Mouse (Mus musculus): ENCODE results near the gene Xrcc4. TPM values are rescaled to one million over a fixed set of nuclear protein-coding genes. Genes with fewer than 3 reads are reported as not detected.

Gene Xrcc4
- polyA plus RNA-seq, 1 experiment from 2014 or later = 14.3 TPM

- Histone ChIP-seq H3K36me3 (ENCODE audit: control insufficient read depth, insufficient read depth, low read length) (no peaks in the 10 kb centered on the region), H3K27me3 (ENCODE audit: control insufficient read depth, insufficient read depth, low read depth, low read length) (no peaks in the 10 kb centered on the region), H3K4me1 (replicated peaks; ENCODE audit: control insufficient read depth, insufficient read depth, low read length) (no peaks in the 10 kb centered on the region), H3K4me2 (ENCODE audit: low read depth, low read length) (no peak overlapping the region), H3K9me3 (ENCODE audit: control insufficient read depth, low read length) (no peaks in the 10 kb centered on the region), H3K27ac (ENCODE audit: low read length) (no peak overlapping the region), H3K4me3 (ENCODE audit: low read length) (no peak overlapping the region), H3K9ac (ENCODE audit: low read length) (no peak overlapping the region)
- no peak for ATAC-seq (ENCODE audit: low read depth)
- WGBS = 82% methylated on average over 4 of the region's 4 CpGs
Observed at GRCm38 (mm10) chr13:89899066-89899465, 190.3 kb downstream of the Xrcc4 start.

GRCm38 (mm10) chr13:89892140-89892539, 197.3 kb downstream of the Xrcc4 start:
- 91% methylated on average over 4 of the region's 4 CpGs for WGBS
- Histone ChIP-seq H3K4me2 (ENCODE audit: low read depth, low read length) (no peak overlapping the region), H3K9me3 (ENCODE audit: control insufficient read depth, low read length) (no peaks in the 10 kb centered on the region), H3K27me3 (ENCODE audit: control insufficient read depth, insufficient read depth, low read depth, low read length) (no peaks in the 10 kb centered on the region), H3K9ac (ENCODE audit: low read length) (no peak overlapping the region), H3K36me3 (ENCODE audit: control insufficient read depth, insufficient read depth, low read length) (no peaks in the 10 kb centered on the region), H3K27ac (ENCODE audit: low read length) (no peak overlapping the region), H3K4me1 (replicated peaks; ENCODE audit: control insufficient read depth, insufficient read depth, low read length) (no peaks in the 10 kb centered on the region), H3K4me3 (ENCODE audit: low read length) (no peak overlapping the region)
- ATAC-seq (ENCODE audit: low read depth) = no peak

DNA sequence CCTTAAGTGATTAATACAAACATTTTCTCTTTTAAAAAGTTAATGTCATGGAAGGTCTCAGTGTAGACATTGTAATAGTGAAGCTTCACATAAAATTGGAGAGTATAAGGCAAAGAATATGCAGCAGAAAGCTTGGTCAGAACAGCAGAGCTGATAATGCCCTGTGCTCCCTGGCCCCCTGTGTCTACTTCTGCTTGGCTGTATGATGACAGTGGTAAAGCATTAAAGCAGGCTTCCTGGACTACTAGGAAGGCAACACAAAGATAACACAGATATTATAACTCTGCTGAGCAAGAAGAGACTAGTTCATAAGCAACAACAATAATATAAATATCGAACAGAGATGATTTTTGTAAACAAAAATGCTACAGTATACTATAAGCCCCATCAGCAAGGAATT, 199.2 kb downstream of the Xrcc4 start:
- Histone ChIP-seq H3K36me3 (ENCODE audit: control insufficient read depth, insufficient read depth, low read length) (no peaks in the 10 kb centered on the region), H3K4me1 (replicated peaks; ENCODE audit: control insufficient read depth, insufficient read depth, low read length) (no peaks in the 10 kb centered on the region), H3K4me2 (ENCODE audit: low read depth, low read length) (no peak overlapping the region), H3K9ac (ENCODE audit: low read length) (no peak overlapping the region), H3K4me3 (ENCODE audit: low read length) (no peak overlapping the region), H3K9me3 (ENCODE audit: control insufficient read depth, low read length) (no peaks in the 10 kb centered on the region), H3K27me3 (ENCODE audit: control insufficient read depth, insufficient read depth, low read depth, low read length) (no peaks in the 10 kb centered on the region), H3K27ac (ENCODE audit: low read length) (no peak overlapping the region)
- ATAC-seq (ENCODE audit: low read depth) = no peak
- 56% methylated on average over 1 of the region's 1 CpGs for WGBS

GRCm38 (mm10) chr13:89889074-89889473, 200.3 kb downstream of the Xrcc4 start:
- Histone ChIP-seq H3K27ac (ENCODE audit: low read length) (no peak overlapping the region), H3K4me3 (ENCODE audit: low read length) (no peak overlapping the region), H3K27me3 (ENCODE audit: control insufficient read depth, insufficient read depth, low read depth, low read length) (no peaks in the 10 kb centered on the region), H3K4me2 (ENCODE audit: low read depth, low read length) (no peak overlapping the region), H3K9me3 (ENCODE audit: control insufficient read depth, low read length) (no peaks in the 10 kb centered on the region), H3K9ac (ENCODE audit: low read length) (no peak overlapping the region), H3K4me1 (replicated peaks; ENCODE audit: control insufficient read depth, insufficient read depth, low read length) (no peaks in the 10 kb centered on the region), H3K36me3 (ENCODE audit: control insufficient read depth, insufficient read depth, low read length) (no peaks in the 10 kb centered on the region)
- 64% methylated on average over 5 of the region's 5 CpGs for WGBS
- no peak for ATAC-seq (ENCODE audit: low read depth)

- no peak overlapping the region for H3K9ac ChIP-seq (ENCODE audit: low read length)
- H3K27me3 ChIP-seq (ENCODE audit: control insufficient read depth, insufficient read depth, low read depth, low read length) = no peaks in the 10 kb centered on the region
- H3K27ac ChIP-seq (ENCODE audit: low read length) = no peak overlapping the region
- WGBS = 88% methylated on average over 1 of the region's 1 CpGs
- H3K4me1 ChIP-seq (replicated peaks; ENCODE audit: control insufficient read depth, insufficient read depth, low read length) = no peaks in the 10 kb centered on the region
- no peaks in the 10 kb centered on the region for H3K9me3 ChIP-seq (ENCODE audit: control insufficient read depth, low read length)
- H3K4me2 ChIP-seq (ENCODE audit: low read depth, low read length) = no peak overlapping the region
- H3K4me3 ChIP-seq (ENCODE audit: low read length) = no peak overlapping the region
- no peaks in the 10 kb centered on the region for H3K36me3 ChIP-seq (ENCODE audit: control insufficient read depth, insufficient read depth, low read length)
- ATAC-seq (ENCODE audit: low read depth) = no peak
Observed at GRCm38 (mm10) chr13:89883523-89883922, 205.9 kb downstream of the Xrcc4 start.

DNA sequence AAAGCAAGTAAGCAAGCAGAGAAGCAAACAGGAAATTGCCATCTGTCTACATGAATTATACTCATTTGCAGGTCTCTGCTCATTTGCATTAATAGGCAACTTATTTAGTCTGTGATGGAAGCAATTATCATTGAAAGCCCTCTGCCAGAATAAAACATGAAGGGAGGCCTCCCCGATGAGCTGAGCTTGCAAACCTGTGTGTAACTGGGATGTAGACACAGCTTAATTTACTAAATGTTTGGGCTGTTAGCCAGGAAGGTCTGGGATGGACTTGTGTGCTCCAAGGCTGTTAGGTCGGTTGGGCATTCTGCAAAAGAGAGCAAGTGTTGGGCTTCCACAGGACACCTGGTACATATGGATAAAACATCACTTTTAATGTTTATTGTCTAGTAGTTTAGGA, 208.1 kb downstream of the Xrcc4 start:
- no peak overlapping the region for H3K27ac ChIP-seq (ENCODE audit: low read length)
- no peaks in the 10 kb centered on the region for H3K27me3 ChIP-seq (ENCODE audit: control insufficient read depth, insufficient read depth, low read depth, low read length)
- no peak overlapping the region for H3K4me3 ChIP-seq (ENCODE audit: low read length)
- 30% methylated on average over 2 of the region's 2 CpGs for WGBS
- H3K9me3 ChIP-seq (ENCODE audit: control insufficient read depth, low read length) = no peaks in the 10 kb centered on the region
- H3K4me2 ChIP-seq (ENCODE audit: low read depth, low read length) = no peak overlapping the region
- ATAC-seq (ENCODE audit: low read depth) = no peak
- H3K4me1 ChIP-seq (replicated peaks; ENCODE audit: control insufficient read depth, insufficient read depth, low read length) = no peaks in the 10 kb centered on the region
- H3K36me3 ChIP-seq (ENCODE audit: control insufficient read depth, insufficient read depth, low read length) = no peaks in the 10 kb centered on the region
- no peak overlapping the region for H3K9ac ChIP-seq (ENCODE audit: low read length)

DNA sequence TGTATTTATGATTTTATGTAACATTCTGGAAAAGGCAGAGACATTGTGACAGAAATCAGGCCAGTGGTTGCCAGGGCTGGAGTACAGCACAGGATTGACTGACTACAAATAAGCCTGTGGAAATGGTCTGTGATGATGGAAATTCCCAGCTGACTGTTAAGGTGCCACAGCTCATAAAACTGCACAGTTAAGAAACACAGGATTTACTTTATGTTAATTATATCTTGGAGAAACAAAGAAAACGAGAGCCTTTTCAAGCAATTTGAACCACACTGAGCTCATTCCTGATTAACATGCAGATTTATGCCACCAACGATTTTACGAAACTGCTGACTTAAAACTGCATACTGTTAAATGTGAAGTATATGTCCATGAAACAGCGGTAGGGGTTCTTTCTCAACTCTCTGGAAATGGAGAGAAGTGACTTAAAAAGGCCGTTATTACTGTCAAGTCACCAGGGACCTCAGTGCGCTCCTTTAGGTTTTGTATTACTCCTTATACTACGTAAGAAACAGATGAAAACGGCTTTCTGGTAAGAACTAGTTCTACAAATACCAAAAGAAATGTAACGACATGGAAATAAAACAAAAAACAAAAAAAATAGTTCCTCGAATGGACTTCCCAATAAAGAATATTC, 210.5 kb downstream of the Xrcc4 start:
- Histone ChIP-seq H3K4me2 (ENCODE audit: low read depth, low read length) (no peak overlapping the region), H3K27ac (ENCODE audit: low read length) (no peak overlapping the region), H3K4me1 (replicated peaks; ENCODE audit: control insufficient read depth, insufficient read depth, low read length) (no peaks in the 10 kb centered on the region), H3K4me3 (ENCODE audit: low read length) (no peak overlapping the region), H3K36me3 (ENCODE audit: control insufficient read depth, insufficient read depth, low read length) (no peaks in the 10 kb centered on the region), H3K9ac (ENCODE audit: low read length) (no peak overlapping the region), H3K9me3 (ENCODE audit: control insufficient read depth, low read length) (no peaks in the 10 kb centered on the region), H3K27me3 (ENCODE audit: control insufficient read depth, insufficient read depth, low read depth, low read length) (no peaks in the 10 kb centered on the region)
- 83% methylated on average over 10 of the region's 10 CpGs for WGBS
- ATAC-seq (ENCODE audit: low read depth) = no peak

- no peak for ATAC-seq (ENCODE audit: low read depth)
- Histone ChIP-seq H3K27ac (ENCODE audit: low read length) (no peak overlapping the region), H3K4me2 (ENCODE audit: low read depth, low read length) (no peak overlapping the region), H3K36me3 (ENCODE audit: control insufficient read depth, insufficient read depth, low read length) (no peaks in the 10 kb centered on the region), H3K4me1 (replicated peaks; ENCODE audit: control insufficient read depth, insufficient read depth, low read length) (no peaks in the 10 kb centered on the region), H3K27me3 (ENCODE audit: control insufficient read depth, insufficient read depth, low read depth, low read length) (no peaks in the 10 kb centered on the region), H3K4me3 (ENCODE audit: low read length) (no peak overlapping the region), H3K9ac (ENCODE audit: low read length) (no peak overlapping the region), H3K9me3 (ENCODE audit: control insufficient read depth, low read length) (no peaks in the 10 kb centered on the region)
- 88% methylated on average over 4 of the region's 4 CpGs for WGBS
Observed at GRCm38 (mm10) chr13:89875499-89875898, 213.9 kb downstream of the Xrcc4 start.

GRCm38 (mm10) chr13:89872725-89873124, 216.7 kb downstream of the Xrcc4 start:
- H3K36me3 ChIP-seq (ENCODE audit: control insufficient read depth, insufficient read depth, low read length) = no peaks in the 10 kb centered on the region
- no peak overlapping the region for H3K9ac ChIP-seq (ENCODE audit: low read length)
- no peak overlapping the region for H3K27ac ChIP-seq (ENCODE audit: low read length)
- no peaks in the 10 kb centered on the region for H3K4me1 ChIP-seq (replicated peaks; ENCODE audit: control insufficient read depth, insufficient read depth, low read length)
- H3K4me2 ChIP-seq (ENCODE audit: low read depth, low read length) = no peak overlapping the region
- H3K4me3 ChIP-seq (ENCODE audit: low read length) = no peak overlapping the region
- no peaks in the 10 kb centered on the region for H3K27me3 ChIP-seq (ENCODE audit: control insufficient read depth, insufficient read depth, low read depth, low read length)
- 82% methylated on average over 3 of the region's 3 CpGs for WGBS
- H3K9me3 ChIP-seq (ENCODE audit: control insufficient read depth, low read length) = no peaks in the 10 kb centered on the region
- no peak for ATAC-seq (ENCODE audit: low read depth)

DNA sequence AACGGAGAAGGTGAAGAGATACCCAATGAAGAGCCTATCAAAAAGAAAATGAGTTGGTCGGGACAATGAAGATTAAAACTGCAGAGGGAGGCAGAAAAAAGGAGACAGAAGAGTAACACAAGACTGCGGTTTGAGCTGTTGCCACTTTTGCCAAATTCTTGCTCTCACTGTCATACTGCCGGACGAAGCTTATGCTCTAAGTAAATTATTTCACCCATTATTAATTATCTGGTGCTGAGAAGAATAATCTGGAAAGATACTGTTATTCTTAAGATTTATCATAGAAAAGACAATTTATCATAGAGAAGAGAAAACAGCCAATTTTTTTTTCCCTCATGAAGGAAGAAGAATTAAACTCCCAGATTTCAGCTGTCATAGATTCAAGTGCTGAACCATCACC, 235.3 kb downstream of the Xrcc4 start:
- Histone ChIP-seq H3K27ac (ENCODE audit: low read length) (no peak overlapping the region), H3K4me1 (replicated peaks; ENCODE audit: control insufficient read depth, insufficient read depth, low read length) (no peaks in the 10 kb centered on the region), H3K4me2 (ENCODE audit: low read depth, low read length) (no peak overlapping the region), H3K36me3 (ENCODE audit: control insufficient read depth, insufficient read depth, low read length) (no peaks in the 10 kb centered on the region), H3K9me3 (ENCODE audit: control insufficient read depth, low read length) (no peaks in the 10 kb centered on the region), H3K27me3 (ENCODE audit: control insufficient read depth, insufficient read depth, low read depth, low read length) (no peaks in the 10 kb centered on the region), H3K9ac (ENCODE audit: low read length) (no peak overlapping the region), H3K4me3 (ENCODE audit: low read length) (no peak overlapping the region)
- 46% methylated on average over 5 of the region's 5 CpGs for WGBS
- peak; percentile 69 for ATAC-seq (ENCODE audit: low read depth)

Measured in lung, embryonic 16.5 days (tissue).